Mouse (Mus musculus) bone marrow macrophage, adult 2 months (primary cell): ENCODE measurements at regions not wholly inside any gene's neighbourhood (a gene's known extent, or its start where the extent isn't known, plus 50 kb on each side); places are given as distances from the start of the nearest gene placed in this dataset.

Source experiments
- CTCF ChIP-seq: IDR thresholded peaks from 2 replicates; pipeline ENCODE4 v1.5.1; 2012; ENCODE audit warnings: low read depth, mild to moderate bottlenecking, low read length, moderate library complexity
- POLR2A ChIP-seq: IDR thresholded peaks from 2 replicates; pipeline ENCODE4 v1.6.1; 2012; ENCODE audit warnings: mild to moderate bottlenecking, low read depth, low read length, borderline replicate concordance

DNA sequence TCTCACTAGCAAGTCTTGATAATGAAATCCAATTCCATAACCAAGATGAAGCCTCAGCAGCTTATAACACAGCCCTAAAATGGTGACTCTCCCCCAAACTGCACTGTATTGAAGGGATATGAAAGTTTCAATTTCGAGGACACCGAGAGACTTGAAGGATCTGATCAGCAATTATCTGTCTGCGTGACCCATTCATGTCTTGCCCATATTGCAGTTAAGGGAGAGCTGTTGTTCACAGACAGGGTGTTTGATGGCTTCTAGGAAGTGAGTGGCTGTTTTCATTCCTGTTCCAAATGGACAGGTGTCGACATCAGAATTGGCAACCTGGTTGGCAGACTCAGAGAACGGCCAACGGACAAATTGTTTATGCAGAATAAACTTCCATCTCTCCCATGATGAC lies 75.1 kb downstream of the Nr2f2 start:
- TF ChIP-seq POLR2A (no peak), CTCF (no peak)
